Mouse (Mus musculus): ENCODE data around the gene Radil.

Gene Radil

DNA sequence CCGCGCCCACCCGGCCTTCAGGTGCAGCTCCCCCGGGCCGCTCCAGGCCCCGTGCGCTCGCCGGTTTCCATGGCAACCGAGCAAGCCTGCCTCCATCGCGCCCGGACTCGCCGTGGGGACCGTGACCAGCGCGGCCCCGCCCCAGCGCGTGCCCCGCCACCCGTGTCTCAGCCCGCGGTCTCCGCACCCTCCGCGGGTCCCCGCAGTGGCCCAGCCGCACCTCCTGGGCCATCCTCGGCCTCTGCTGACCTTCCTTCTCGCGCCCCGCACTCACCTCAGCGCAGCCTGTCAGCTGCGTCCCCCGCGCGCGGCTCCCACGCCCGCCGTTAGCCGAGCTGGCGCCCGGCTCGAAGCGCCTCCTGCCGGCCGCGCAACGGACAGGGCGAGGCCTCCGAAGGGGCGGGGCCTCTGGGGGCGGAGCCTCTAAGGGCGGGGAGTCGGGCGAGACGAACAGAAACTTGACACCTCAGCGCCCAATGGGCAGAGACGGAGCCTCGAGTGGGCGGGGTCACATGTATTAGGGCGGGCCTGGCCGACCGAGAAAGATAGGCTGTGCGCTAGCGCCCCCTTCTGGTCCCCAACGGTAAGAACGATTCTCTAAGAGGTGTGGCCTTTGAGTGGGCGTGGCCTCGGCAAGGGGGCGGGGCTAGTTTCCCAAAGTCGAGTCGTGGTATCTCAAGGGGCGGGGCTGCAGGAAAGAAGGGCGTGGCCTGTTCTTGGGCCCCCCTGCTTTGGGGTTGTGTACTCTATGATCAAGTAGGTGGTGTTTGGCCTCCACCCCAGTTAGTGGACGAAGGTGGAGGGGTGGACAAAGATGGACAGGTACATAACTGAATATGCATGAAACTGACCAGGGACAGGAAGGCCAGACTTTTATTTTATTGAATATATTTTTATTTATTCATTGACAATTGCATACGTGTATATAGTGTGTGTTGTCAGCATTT is at the start of gene Radil:
Radil (minus strand) TSS at position 393 of the 947 bp plus-strand sequence.
- DNase-seq (ENCODE audit: low spot score), result peak; percentile 99

DNA sequence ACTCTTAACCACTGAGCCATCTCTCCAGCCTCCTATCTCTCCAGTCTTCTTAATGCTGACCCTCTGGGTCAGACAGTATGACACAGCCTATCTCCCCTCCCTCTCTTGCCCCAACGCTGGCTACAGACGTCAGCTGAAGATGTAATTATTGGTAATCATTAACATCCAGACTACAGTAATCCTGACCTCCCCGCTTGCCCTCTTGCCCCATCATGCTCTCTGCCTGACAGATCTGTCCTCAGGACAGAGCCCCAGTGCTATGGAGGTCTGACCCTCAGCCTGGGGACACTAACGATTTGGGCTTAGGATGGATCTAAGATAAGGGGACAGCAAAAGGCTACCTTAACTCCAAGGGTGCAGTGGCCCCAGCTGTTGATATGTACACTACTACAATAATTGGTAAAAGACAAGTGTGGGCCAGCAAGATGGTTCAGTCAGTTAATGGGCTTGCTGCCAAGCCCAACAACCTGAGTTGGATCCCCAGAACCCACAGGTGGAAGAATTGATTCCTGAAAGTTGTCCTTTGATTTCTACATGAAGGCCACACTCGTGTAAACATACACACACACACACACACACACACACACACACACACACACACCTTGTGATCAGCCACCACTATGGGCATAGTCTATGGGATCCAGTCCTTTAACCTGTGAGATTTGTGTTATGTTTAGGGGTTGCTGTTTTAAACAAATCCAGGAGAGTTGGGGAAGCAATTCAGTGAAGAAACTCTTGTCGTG is 46.9 kb upstream of the Radil start:
- DNase-seq (ENCODE audit: low spot score), result no peak

DNA sequence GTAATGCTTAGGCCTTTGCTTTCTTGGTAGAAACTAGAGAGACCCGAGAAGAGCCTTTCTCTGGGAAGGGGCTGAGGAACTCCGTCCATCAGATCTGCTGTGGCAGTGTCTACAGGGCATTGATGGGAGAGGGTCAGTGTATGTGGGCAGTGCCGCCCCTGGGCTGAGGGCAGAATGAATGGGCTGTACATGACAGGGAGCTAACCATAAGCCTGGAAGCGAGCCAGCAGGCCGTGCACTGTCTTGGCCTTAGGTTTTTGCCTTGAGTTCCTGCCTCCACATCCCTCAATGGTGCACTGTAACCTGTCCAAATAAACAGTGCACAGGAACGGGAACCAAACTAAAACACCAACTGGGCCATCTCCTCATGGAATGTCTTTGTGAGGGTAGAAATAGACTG is 45.8 kb upstream of the Radil start:
- no peak for DNase-seq (ENCODE audit: low spot score)

DNA sequence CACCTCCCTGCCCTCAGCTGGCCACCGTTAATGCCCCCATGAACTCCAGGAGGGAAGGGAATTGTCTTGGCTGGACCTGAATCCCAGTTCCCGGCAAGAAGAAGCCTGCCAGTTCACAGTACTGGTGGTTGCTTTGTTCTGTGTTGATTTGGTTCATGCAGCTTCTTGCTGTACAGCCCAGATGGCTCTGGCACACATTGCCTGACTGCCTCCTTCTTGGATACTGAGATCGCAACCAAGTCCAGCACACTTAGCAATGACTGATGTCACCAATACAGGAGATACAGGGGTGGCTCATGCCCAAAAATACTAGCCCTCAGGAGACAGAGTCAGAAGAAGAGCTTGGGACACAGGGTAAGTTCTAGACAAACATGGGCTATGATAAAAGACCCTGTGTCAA is 44.8 kb upstream of the Radil start:
- DNase-seq (ENCODE audit: low spot score), result no peak

DNA sequence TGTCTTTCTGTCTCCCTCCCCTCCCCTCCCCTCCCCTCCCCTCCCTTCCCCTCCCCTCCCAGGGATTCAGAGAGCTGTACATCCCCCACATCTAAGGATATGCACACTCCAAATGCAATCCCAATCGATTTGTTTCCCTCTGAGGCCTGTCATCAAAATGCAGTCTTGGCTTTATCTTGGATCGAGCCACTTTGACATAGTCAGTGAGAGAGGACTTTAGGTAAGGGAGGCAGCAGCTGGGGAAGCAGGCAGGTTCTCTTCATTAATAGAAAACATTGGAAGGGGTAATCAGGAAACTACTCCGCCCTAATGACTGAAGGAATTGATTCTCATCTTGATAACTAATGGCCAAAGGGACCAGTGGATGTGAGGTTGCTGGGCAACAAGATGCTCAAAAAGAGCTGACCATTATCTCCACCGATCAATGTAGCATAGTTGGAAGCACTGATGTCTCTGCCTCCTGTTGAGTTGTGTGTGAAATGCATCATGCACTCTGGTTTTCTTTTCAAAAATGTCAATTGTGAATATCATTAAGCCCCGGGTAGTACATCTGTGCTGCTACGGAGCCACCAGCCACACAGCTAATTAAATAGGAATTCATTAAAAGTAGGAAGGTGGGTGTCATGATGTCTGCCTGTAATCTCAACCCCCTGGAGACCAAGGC is 40.2 kb upstream of the Radil start:
- DNase-seq (ENCODE audit: low spot score), result no peak

DNA sequence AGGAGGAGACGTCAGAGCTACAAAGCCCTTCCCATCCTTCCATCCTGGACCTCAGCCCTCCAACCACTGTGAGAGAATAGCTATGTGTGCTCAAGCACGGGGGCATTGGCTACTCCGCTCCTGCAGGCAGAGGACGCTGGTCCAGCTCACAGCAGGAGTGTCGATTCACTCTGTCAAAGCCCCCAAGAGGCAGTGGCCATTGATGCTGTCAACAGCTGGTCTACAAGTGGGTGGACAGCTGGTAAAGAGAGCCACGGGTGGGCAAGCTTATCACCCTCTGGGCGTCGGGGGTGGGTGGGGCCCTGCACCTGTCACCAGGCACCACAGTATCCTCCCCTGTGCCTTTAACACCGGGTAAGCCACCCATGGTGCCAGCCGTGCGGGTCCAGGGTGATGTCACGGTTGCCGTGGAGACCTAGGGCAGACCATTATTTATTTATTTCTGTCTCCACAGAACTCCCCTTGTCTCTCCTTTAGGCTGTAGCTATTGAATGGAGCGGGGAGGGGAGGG is 32.8 kb upstream of the Radil start:
- DNase-seq (ENCODE audit: low spot score), result peak; percentile 38

DNA sequence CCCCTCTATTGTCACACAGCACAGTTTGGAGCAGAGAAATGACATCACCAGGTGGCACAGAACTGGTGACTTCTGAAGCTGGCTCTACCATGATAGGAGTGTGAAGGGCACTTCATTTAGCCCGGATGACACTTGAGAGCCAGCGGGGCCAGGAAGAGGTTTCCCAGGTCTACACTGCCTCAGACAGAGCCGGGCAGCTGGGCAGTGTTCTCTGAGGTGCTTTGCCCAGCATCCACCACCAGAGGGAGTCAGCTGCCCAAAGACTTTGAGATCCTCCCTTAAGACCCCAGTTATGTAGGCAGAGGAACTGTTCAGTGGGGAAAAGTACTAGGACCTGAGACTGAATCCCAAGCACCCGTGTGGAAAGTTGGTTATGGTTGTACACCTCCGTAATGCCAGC is 30.6 kb upstream of the Radil start:
- peak; percentile 77 for DNase-seq (ENCODE audit: low spot score)

DNA sequence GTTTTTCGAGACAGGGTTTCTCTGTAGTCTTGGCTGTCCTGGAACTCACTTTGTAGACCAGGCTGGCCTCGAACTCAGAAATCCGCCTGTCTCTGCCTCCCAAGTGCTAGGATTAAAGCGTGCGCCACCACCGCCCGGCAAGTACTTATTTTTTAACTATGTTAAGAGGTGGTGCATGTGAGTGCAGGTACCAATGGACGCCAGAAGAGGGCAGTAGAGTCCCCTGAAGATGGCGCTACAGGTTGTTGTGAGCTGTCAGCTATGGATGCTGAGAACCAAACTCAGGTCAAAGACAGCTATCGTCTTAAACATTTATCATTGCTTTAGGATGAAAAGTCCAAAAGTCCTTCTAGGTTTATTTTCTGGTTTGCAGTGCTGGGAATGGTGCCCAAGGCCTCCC is 27.3 kb upstream of the Radil start:
- no peak for DNase-seq (ENCODE audit: low spot score)

DNA sequence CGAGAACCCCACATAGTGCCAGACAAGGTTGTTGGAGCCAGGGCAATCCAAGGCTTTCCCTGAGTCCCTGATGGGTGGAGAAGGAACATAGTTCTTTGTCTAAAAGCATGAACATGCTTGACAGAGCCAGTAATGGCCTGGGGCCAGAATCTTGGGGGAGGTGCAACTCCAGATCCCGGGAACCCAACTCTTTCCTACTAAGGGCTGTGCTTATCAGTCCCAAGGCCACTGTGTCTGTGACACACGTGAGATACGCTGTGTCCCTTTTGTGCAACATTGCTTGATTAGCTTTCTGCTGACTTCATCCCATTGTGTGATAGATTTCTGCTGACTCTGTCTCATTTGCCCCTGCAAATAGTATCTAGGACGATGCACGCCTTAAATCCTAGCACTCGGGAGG is 25.9 kb upstream of the Radil start:
- no peak for DNase-seq (ENCODE audit: low spot score)

DNA sequence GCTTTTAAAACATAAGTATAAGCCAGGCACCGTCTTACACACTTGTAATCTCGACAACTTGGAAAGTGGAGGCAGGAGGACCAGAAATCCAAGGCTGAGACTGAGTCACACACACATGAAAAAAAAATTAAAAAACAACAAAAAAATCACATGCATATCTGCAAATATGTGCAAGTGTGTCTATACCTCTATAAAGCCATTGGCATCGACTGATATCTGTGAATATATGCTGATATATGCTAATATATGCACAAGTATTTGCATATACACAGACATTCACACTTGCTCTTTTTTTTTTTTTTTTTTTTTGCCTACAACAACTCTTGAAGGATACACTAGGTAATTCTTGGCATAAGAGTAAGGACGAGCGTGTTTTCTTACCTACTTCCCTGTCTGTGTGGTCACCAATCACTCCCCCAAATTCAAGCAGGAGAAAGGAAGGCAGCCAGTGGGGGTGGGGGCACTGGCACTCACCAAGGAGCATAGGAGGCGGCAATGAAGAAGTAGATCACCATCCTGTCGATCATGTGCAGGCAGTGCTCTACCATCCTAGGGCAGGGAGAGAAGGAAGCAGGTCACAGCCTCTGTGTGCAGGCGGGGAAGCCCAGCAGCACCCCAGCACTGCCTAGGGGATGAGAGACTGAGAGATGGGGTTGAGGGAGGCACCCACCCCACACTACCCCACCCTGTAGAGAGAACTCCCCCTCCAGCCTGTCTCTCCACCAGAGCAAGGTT is 23.6 kb upstream of the Radil start:
- no peak for DNase-seq (ENCODE audit: low spot score)

DNA sequence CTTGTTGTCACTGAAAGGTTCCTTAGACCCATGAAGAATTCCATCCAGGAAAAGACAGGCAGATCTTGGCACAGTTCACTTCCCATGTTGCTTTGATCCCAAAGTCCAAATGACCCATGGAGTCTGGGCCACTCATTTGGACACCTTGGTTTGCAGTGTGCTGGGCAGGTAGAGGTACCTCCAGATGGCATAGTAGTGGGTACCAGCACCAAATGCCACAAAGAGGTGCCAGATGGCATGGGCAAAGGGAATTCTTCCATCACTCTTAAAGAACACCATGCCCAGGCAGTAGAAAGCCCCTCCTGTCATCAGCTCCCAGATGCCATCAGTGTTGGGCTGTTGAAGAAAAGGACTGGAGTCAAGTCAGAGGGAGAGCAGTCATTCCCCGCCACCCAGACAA is 13.7 kb upstream of the Radil start:
- no peak for DNase-seq (ENCODE audit: low spot score)

DNA sequence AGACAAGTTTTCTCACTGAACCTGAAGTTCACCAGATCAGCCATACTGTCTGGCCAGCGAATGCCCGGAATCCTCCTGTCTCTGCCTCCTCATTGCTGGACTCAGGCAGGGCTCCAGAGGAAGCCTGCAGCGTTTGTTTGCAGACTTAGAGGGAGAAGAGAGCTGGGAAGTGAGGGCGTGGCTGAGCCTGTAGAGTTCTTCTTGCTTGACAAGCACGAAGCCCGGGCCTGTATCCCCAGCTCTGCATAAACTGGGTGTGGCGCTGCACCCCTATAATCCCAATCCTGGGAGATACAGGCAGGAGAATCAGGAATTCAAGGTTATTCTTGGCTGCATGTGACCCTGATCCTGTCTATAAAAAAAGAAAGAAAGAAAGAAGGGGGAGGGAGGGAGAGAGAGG is 9.4 kb upstream of the Radil start:
- no peak for DNase-seq (ENCODE audit: low spot score)

DNA sequence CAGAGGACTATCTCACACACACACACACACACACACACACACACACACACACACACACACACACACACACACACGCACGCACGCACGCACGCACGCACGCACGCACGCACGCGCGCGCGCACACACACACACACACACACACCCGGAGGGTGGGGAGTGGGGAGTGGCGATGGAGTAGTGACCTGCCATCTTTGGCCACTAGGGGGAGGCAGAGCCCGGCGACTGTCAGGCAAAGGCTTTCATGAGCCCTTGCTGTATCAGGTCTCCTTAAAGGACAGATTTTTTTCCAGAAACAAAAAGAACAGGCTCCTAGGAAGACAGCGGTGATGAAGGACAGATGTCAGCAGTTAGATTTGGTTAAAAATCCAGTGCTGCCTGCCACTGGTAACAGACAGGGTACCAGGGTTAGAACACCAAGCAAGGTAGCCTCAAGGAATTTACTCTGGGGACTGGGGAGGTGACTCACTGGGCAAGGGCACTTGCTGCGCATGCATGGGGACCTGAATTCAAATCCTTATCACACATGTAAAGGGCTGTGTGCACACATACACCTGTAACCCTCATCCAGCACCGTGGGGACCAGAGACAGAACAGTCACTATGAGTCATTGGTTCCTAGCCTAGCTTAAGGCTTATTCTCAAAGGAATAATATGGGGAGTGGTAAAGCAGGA is 6.6 kb upstream of the Radil start:
- DNase-seq (ENCODE audit: low spot score), result peak; percentile 81

DNA sequence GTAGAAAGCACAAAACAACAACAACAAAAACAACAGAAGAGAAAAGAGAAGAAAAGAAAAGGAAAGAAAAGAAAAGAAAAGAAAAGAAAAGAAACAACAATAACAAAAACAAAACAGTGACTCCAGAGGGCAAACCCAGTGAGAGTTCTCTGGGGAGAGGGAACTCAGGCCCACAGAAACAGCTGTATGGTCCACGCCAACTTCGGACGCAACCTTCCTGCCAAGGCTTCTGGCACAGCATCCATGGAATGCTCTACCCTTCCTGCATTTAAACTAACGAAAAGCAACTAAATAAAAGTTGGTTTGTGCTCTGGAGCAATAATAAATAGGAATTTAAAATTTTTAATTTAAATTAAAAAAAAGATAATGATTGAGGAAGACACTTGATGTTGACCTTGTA is 5.8 kb upstream of the Radil start:
- DNase-seq (ENCODE audit: low spot score), result no peak

DNA sequence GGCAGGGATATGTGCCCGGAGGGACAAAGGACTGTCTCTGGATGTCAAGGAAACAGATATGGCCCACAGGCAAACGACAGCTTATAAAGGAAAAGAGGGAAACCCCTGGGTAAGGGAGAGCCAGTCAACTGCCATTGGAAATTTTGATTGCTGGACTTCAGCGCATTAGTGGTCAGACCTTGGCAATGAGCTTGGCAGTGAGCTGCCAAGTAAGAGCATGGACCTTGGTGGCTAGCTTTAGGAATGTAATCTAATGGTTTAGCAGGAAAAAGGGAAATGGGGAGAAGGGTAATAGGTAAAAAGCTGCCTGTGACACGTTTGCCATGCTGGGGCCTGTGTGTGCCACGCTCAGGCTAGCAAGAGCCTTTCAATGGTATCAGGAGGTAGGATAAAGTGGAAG is 5.0 kb upstream of the Radil start:
- DNase-seq (ENCODE audit: low spot score), result no peak

DNA sequence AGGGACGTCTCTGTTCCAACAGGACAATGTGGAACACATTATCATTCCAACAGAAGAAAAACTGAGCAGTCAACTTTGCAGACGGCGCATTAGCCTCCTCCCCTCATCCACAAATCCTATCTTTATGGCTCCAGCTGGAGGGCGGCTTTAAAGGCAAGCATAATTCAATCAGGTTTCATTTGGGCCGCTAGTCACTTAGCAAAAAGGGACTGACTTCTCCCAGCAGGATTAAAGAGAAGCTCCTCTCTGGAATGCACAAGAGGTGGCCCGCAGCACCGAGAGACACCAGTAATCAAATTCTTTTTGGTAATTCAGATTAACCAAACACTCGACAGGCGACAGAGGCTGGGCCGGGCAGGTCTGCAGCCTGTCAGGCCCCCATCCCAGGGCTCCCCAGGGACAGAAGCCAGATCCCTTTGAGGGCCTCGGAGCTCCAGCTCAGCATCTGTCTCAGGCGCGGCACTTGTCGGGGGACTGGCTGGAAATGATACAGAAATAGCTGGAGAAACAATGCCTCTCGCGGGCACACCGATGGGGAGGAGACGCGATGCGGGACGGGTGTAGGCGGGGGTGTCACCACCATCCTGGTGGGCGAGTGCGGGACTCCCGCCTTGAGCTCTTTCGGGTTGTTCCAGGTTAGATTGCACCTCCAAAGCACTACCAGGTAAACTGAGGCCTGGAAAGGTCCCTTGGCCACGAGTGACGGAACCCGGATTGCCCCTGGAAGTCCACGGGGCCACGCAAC is 765 bp downstream of the Radil start:
- peak; percentile 92 for DNase-seq (ENCODE audit: low spot score)

DNA sequence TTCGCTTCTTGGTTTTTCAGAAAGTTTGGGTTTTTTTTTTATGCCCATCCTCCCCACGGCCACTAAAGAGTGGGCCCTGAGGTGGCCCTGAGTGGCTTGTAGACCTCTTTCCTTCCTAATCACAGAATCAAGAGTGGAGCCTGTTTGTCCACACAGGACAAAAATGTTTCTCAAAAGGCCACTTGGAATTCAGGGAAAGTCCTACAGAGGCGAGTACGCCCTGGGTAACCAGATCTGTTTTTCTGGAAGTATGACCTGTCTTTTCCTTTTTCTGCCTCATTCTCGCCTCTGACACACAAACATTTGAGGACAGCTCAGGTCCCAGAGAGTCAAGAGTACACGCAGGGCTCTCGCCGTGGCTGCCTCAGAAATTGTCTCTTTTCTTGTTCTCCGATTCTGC is 1.5 kb downstream of the Radil start:
- peak; percentile 42 for DNase-seq (ENCODE audit: low spot score)

DNA sequence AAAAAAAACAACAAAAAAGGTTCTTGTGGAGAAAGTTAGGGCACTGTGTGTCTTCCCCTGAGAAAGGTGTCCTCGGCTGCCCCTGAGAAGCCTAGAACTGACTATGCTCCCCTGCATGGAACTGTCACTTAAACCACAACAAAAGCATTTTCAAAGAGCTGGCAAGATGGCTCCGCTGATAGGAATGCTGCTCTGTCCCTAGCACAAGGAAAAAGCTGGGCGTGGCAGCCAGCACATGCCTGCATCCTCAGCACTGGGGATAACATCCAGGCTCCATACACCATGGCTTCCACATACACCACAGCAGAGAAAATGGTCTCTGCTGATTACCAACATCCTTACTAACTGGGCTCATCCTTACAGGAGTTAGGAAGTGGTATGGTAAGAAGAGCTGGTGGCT is 3.8 kb downstream of the Radil start:
- peak; percentile 34 for DNase-seq (ENCODE audit: low spot score)

DNA sequence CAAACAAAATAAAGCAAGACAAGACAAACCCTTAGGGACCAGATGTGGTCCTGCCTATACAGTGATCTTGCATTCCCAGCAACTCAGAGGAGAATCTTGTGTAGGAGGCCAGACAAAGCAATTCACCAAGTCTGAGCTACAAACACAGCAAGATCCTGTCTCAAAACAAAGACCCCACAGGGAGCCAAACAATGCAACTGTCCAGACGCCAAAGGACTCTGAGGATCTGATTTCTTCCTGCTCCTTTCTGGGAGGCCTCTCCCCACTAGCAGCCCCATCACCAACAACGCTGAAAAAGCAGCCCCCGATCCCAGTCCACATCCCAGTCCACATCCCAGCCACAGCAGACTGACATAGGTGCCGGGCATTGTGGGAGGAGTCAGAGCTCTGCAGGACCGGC is 4.6 kb downstream of the Radil start:
- no peak for DNase-seq (ENCODE audit: low spot score)

DNA sequence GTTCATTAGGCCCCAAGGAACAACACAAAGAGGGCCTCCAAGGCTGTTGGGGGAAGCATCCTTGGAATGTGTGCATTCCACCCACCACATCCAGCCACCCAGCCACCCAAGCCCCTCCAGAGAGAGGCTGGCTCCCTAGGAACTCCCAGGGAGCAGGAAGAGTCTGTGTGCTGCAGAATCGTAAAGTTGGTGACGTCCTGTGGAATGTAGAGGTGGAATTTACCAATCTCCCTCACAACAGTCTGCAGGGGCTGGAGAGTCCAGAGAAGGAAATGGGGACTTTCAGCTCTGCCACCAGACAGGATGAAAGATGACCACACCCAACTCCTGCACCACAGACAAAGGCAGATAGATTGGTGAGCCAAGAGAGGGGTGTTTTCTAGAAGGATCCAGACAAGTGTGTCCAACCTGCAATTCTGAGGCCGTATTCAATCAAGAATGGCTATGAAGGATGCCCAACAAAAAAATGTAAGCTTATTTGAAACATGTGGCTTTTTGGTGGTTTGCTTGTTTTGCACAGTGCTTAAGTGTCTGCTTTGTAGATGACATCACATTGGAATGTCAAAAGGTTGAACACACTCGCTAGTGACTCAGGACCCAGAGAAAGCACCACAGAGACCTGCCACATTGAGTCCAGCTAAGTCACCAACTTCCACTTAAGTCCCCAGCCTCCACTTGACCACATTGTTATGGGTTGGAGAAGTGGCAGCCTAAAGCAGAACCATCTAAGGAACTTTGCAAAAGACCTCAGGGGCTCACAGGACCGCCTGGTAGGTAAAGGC is 5.7 kb downstream of the Radil start:
- no peak for DNase-seq (ENCODE audit: low spot score)
